Mouse (Mus musculus) testis, adult 2 months (tissue): ENCODE measurements around the gene Aspg. TPM values are rescaled to one million over a fixed set of nuclear protein-coding genes. Genes with fewer than 3 reads are reported as not detected.

ENCODE experiments used
- H3K27ac ChIP-seq: fragments of 200-500 bp; 2 replicates; pipeline ENCODE4 v1.5.1; 2012; ENCODE audit warnings: low read depth, low read length; ENCODE audit not compliant: control insufficient read depth, insufficient read depth
- H3K27me3 ChIP-seq: fragments of 200-500 bp; 2 replicates; pipeline ENCODE4 v1.6.1; 2012; ENCODE audit warnings: mild to moderate bottlenecking, low read length, moderate library complexity; ENCODE audit not compliant: control insufficient read depth, insufficient read depth
- H3K36me3 ChIP-seq: fragments of 200-500 bp; 2 replicates; pipeline ENCODE4 v1.6.1; 2012; ENCODE audit warnings: mild to moderate bottlenecking, low read length; ENCODE audit not compliant: control insufficient read depth, insufficient read depth
- H3K4me1 ChIP-seq: fragments of 200-500 bp; 2 replicates; pipeline ENCODE4 v1.6.1; 2012; ENCODE audit warnings: low read length; ENCODE audit not compliant: control insufficient read depth, insufficient read depth
- H3K4me3 ChIP-seq: fragments of 200-500 bp; 2 replicates; pipeline ENCODE4 v1.5.1; 2012; ENCODE audit warnings: low read depth, mild to moderate bottlenecking, low read length, moderate library complexity, mixed read lengths; ENCODE audit not compliant: control insufficient read depth
- CTCF ChIP-seq: fragments of 200-500 bp; IDR thresholded peaks from 2 replicates; pipeline ENCODE4 v1.5.1; 2012; ENCODE audit warnings: low read depth, mild to moderate bottlenecking, inconsistent platforms, low read length, moderate library complexity; ENCODE audit not compliant: control insufficient read depth, insufficient read depth, insufficient replicate concordance
- POLR2A ChIP-seq: fragments of 200-500 bp; IDR thresholded peaks from 2 replicates; pipeline ENCODE4 v1.6.1; 2012; ENCODE audit warnings: low read depth, mild to moderate bottlenecking, inconsistent platforms, low read length, moderate library complexity; ENCODE audit not compliant: control insufficient read depth
- polyA plus RNA-seq: library from polyadenylated mRNA; depleted of rRNA; stranded (reverse); fragments of >200 nt; gene quantifications from 2 replicates; pipeline ENCODE4 v1.2.3, GENCODE M21; 2012

Gene Aspg
- polyA plus RNA-seq, 1 experiment: 1.2 TPM

GRCm38 (mm10) chr12:112088609-112089324 lies 17.7 kb upstream of the Aspg start:
- H3K27me3 ChIP-seq: no peaks in the 10 kb centered on the region
- TF ChIP-seq POLR2A: no peak
- TF ChIP-seq CTCF: no peak

GRCm38 (mm10) chr12:112091054-112091453 lies 15.4 kb upstream of the Aspg start:
- H3K27ac ChIP-seq: no peak overlapping the region
- H3K4me1 ChIP-seq: no peaks in the 10 kb centered on the region; the same call in 1 of the 2 replicates
- no peaks in the 10 kb centered on the region for H3K36me3 ChIP-seq
- no peaks in the 10 kb centered on the region for H3K27me3 ChIP-seq
- H3K4me3 ChIP-seq: no peak overlapping the region
- no peak for TF ChIP-seq POLR2A
- TF ChIP-seq CTCF: peak; percentile 72; the same call in 1 of the 2 replicates

More at GRCm38 (mm10) chr12:112088609-112089324, 17.7 kb upstream of the Aspg start:
- no peak overlapping the region for H3K4me3 ChIP-seq
- no peak overlapping the region for H3K27ac ChIP-seq
- no peaks in the 10 kb centered on the region for H3K36me3 ChIP-seq
- no peaks in the 10 kb centered on the region for H3K4me1 ChIP-seq

- no peak overlapping the region for H3K27ac ChIP-seq
- TF ChIP-seq CTCF: no peak
- no peak for TF ChIP-seq POLR2A
- no peaks in the 10 kb centered on the region for H3K27me3 ChIP-seq
- H3K4me3 ChIP-seq: no peak overlapping the region
- H3K36me3 ChIP-seq: no peaks in the 10 kb centered on the region
- H3K4me1 ChIP-seq: no peaks in the 10 kb centered on the region; the same call in 1 of the 2 replicates
These were observed 12.1 kb upstream of the Aspg start for GRCm38 (mm10) chr12:112094261-112094880.

- TF ChIP-seq CTCF (no peak), POLR2A (no peak)
- Histone ChIP-seq H3K27me3 (no peaks in the 10 kb centered on the region), H3K4me1 (no peaks in the 10 kb centered on the region; the same call in 1 of the 2 replicates), H3K36me3 (no peaks in the 10 kb centered on the region), H3K4me3 (no peak overlapping the region), H3K27ac (no peak overlapping the region)
These were observed 10.3 kb upstream of the Aspg start for GRCm38 (mm10) chr12:112096051-112096732.

- H3K4me1 ChIP-seq: no peaks in the 10 kb centered on the region; the same call in 1 of the 2 replicates
- no peak overlapping the region for H3K27ac ChIP-seq
- H3K4me3 ChIP-seq: no peak overlapping the region
- H3K27me3 ChIP-seq: no peaks in the 10 kb centered on the region
- no peaks in the 10 kb centered on the region for H3K36me3 ChIP-seq
- no peak for TF ChIP-seq POLR2A
- TF ChIP-seq CTCF: no peak
These were observed 9.8 kb upstream of the Aspg start for GRCm38 (mm10) chr12:112096733-112097117.

GRCm38 (mm10) chr12:112100106-112100505 lies 6.4 kb upstream of the Aspg start:
- Histone ChIP-seq H3K27ac (no peak overlapping the region), H3K27me3 (no peaks in the 10 kb centered on the region), H3K36me3 (no peaks in the 10 kb centered on the region), H3K4me3 (no peak overlapping the region), H3K4me1 (no peaks in the 10 kb centered on the region; the same call in 1 of the 2 replicates)
- no peak for TF ChIP-seq CTCF
- TF ChIP-seq POLR2A: no peak

GRCm38 (mm10) chr12:112101045-112101444 lies 5.4 kb upstream of the Aspg start:
- H3K4me3 ChIP-seq: no peak overlapping the region
- H3K36me3 ChIP-seq: no peaks in the 10 kb centered on the region
- no peaks in the 10 kb centered on the region for H3K27me3 ChIP-seq

More at GRCm38 (mm10) chr12:112101045-112101444, 5.4 kb upstream of the Aspg start:
- Histone ChIP-seq H3K4me1 (no peaks in the 10 kb centered on the region; the same call in 1 of the 2 replicates), H3K27ac (no peak overlapping the region)
- TF ChIP-seq CTCF: no peak
- no peak for TF ChIP-seq POLR2A
